Mouse (Mus musculus) cerebellum, adult 2 months (tissue): ENCODE results near the gene Hoxd1. TPM values are rescaled to one million over a fixed set of nuclear protein-coding genes. Genes with fewer than 3 reads are reported as not detected.
A peak's percentile ranks its signal among the peaks of the same experiment; 100 is the strongest.

Experiments used
- DNase-seq, 2 experiments: peaks; one replicate each; pipeline ENCODE4 v3.0.0; 2021
- H3K27ac ChIP-seq: fragments of 200-500 bp; 2 replicates; pipeline ENCODE4 v1.5.1; 2012; ENCODE audit warnings: low read length, control low read depth, inconsistent platforms; ENCODE audit not compliant: insufficient read depth
- H3K27me3 ChIP-seq: fragments of 200-500 bp; 2 replicates; pipeline ENCODE4 v1.6.1; 2012; ENCODE audit warnings: inconsistent platforms, mild to moderate bottlenecking, low read length, moderate library complexity; ENCODE audit not compliant: control insufficient read depth, insufficient read depth
- H3K4me1 ChIP-seq: fragments of 200-500 bp; 2 replicates; pipeline ENCODE4 v1.6.1; 2011; ENCODE audit warnings: low read length; ENCODE audit not compliant: control insufficient read depth, insufficient read depth
- H3K4me3 ChIP-seq: fragments of 200-500 bp; replicated peaks from 2 replicates; pipeline ENCODE3; 2011; ENCODE audit warnings: mild to moderate bottlenecking, low read depth, low read length, control low read depth; ENCODE audit not compliant: insufficient read depth
- CTCF ChIP-seq: fragments of 200-500 bp; IDR thresholded peaks from 2 replicates; pipeline ENCODE4 v1.5.1; 2011; ENCODE audit warnings: low read depth, mild to moderate bottlenecking, control low read depth, low read length, moderate library complexity, borderline replicate concordance; ENCODE audit not compliant: insufficient read depth
- POLR2A ChIP-seq: fragments of 200-500 bp; IDR thresholded peaks from 2 replicates; pipeline ENCODE4 v1.6.1; 2011; ENCODE audit warnings: low read length, control low read depth, borderline replicate concordance; ENCODE audit not compliant: insufficient read depth
- WGBS: fragments of 180-500 bp; shearing (Covaris S2); methylation state at CpG from one replicate; pipeline ENCODE4 v1.1.7; 2018; 5-methylcytosine and 5-hydroxymethylcytosine counted together
- polyA plus RNA-seq: library from polyadenylated mRNA; depleted of rRNA; stranded (reverse); fragments of >200 nt; gene quantifications from 2 replicates; pipeline ENCODE4 v1.2.3, GENCODE M21; 2012; rRNA removed

The Hoxd1 gene
- polyA plus RNA-seq, result 0.70 and 0.77 TPM in 2 replicates

DNA sequence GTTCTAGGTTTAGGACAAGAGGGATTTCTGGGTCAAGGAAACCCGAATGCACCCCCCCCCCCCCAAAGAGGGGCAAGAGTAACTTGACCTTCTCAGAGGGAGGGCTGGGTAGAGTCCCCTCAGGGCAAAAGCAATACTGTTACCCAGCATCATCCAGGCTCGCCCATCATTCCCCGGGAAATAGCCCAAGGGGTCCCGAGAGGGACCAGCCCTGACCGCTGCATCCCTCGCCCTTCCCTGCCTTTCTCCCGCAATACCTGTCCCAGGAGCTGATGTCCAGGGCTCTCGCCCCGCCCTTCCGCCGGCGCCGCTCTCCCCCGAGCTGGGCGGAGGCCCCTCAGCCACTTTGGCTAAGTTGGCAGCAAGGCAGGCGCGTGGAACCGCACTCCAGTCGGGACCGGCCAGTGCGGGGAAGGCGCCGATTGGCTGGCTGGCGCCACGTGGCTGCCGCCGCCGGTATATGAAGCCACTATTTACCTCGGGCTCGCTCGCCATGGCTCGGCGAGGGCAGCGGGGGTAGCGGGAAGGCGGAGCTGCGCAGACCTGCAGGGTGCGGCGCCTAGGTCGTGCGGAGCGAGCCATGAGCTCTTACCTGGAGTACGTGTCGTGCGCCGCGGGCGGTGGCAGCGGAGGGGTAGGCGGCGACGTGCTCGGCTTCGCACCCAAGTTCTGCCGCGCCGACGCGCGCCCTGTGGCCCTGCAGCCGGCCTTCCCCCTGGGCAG lies at the start of gene Hoxd1:
TSS of gene Hoxd1 (plus strand) at position 459 of the 723 bp plus-strand sequence.
- WGBS, result 1% methylated on average over 54 of the region's 61 CpGs
- no peak for TF ChIP-seq POLR2A
- no peak for TF ChIP-seq CTCF
- H3K4me1 ChIP-seq, result no peaks in the 10 kb centered on the region
- no peak within 1 kb of the TSS for H3K4me3 ChIP-seq
- peak in 1 of 2 experiments; percentile 21 for DNase-seq
- H3K27me3 ChIP-seq, result peaks cover 4% of the 10 kb centered on the region; the same call in 1 of the 2 replicates
- no peak within 1 kb of the TSS for H3K27ac ChIP-seq

DNA sequence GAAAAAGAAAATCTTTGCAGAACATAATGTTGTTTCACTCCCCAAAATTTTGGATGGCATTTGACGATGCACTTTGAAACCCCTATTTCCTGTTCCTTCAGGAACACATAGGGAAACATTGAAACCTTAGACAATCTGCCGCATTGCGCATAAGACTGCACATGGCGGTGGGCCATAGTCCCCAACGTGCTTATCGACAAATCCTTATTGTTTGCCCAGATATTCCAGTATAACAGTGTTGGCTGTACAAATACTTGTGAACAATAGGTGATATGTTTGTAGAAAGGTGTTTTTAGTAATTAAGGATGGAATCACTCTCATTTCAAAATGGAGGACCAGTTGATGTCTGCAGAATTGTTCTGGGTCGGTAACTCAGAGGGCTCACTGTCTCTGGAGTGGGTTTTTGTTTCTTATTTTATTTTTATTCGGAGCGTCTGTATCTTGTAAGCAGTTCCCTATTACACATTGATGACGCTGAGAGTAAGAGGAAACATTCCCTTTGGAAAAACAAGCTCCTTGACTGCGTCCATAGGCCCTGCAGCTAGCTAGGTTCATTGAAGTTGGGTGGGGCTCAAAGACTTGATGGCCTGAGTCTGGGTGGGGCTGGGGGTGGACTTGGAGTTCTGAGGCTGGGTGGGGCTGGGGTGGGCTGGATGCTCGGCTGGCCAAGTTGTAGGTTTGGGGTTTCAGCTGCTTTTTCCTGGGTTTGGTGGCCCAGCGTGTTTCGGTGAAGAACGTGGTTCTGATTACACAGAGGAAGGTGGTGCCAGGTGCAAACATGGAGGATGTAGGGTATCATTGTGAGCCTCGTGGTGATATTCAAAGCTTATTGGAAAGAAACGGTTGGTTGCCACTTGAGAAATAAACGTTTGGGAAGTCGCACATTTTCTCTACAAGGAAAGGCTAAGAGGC lies 49.3 kb upstream of the Hoxd1 start:
- Histone ChIP-seq H3K27me3 (peaks cover 13% of the 10 kb centered on the region; the same call in 1 of the 2 replicates), H3K27ac (no peak overlapping the region), H3K4me1 (no peaks in the 10 kb centered on the region), H3K4me3 (no peak overlapping the region)
- 6% methylated on average over 19 of the region's 19 CpGs for WGBS
- no peak for DNase-seq
- no peak for TF ChIP-seq CTCF

DNA sequence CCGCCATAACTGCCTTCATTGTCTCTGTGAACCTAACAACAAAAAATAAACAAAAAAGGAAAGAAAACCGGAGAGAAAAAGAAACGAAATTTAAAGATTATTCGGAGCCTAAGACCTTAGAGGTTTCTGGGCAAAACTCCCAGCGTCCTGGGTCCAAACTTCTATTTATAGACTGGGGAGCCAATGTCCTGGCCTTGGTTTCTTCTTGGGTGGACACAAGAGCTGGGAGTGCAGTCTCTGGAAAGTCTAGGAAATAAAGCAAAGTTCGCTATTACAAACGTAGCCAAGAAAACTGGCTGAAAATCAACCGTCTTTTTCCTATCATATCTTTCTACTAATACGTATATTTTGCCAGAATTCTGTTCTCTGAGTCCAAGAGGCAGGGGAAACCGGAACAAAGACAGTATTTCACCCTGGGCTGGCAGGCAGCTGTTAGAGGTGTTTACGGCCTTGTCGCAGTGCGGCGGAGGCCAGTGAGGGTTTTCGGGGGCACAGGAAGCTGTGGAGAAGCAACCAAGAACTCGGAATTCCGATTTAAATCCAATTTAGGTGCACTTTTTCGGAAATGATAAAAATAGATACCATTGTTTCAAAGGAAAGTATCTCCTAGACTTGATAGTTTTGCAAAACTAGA lies 48.5 kb upstream of the Hoxd1 start:
- Histone ChIP-seq H3K4me3 (no peak overlapping the region), H3K4me1 (no peaks in the 10 kb centered on the region), H3K27ac (no peak overlapping the region), H3K27me3 (peaks cover 13% of the 10 kb centered on the region; the same call in 1 of the 2 replicates)
- TF ChIP-seq CTCF (no peak), POLR2A (no peak)
- 10% methylated on average over 18 of the region's 18 CpGs for WGBS
- no peak for DNase-seq

DNA sequence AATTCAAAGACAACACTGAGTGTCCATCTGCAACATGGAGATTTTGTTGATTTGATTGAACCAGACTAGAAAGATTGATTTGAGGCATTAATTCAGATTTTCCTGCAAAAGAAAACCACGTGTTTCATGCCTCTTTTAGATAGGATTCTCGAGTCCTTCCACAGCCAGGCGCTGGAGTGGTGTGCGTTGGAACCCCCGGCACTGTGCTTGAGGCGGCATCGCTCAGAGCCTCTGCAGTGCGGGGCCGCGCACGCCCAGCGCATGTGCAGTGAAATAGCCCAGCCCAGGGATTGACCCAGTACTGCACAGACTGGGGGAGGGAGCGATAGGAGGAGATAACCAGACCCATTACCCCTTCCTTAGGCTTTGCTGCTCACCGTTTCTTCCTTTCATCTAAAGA lies 47.9 kb upstream of the Hoxd1 start:
- no peak overlapping the region for H3K4me3 ChIP-seq
- H3K27me3 ChIP-seq, result peaks cover 13% of the 10 kb centered on the region; the same call in 1 of the 2 replicates
- no peaks in the 10 kb centered on the region for H3K4me1 ChIP-seq
- no peak for DNase-seq
- TF ChIP-seq POLR2A (no peak), CTCF (no peak)
- 3% methylated on average over 14 of the region's 14 CpGs for WGBS
- H3K27ac ChIP-seq, result no peak overlapping the region

DNA sequence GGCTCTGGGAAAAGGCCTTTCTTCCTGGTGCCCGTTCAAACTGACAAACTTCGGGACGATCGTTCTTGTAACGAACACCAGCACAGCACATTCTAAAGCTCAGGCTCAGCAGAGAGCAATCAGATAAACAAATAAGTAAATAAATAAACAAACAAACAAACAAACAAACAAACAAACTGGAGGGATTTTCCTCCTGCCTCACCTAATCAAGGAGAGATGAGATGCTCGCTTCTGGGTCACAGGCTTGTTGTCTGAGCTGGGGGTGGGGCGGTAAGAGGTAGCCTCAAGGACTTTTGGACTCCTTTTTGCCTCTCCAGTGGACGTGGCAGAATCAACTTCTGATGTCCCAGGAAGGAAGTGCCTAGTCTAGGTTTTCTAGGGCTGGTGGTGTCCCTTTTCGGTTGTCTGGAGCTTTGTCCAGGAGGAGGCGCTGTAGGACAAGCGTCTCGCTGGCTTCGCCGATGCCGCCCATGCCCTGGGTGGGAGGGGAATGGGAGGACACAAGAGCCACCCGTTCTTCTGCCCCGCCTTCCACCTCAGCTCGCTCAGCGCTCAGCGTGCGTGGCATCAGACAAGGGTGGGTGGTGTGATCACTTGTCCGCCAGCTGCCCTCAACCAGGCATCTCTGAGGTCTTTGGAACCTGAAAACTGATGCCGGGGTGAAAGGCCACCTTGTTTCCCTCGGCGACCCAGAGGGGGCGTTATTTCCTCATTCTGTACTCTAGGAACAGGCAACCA lies 47.1 kb upstream of the Hoxd1 start:
- Histone ChIP-seq H3K4me3 (no peak overlapping the region), H3K4me1 (no peaks in the 10 kb centered on the region), H3K27ac (no peak overlapping the region), H3K27me3 (peaks cover 13% of the 10 kb centered on the region; the same call in 1 of the 2 replicates)
- TF ChIP-seq CTCF, result peak; percentile 62
- TF ChIP-seq POLR2A, result no peak
- peak; percentile 39 to 57 for DNase-seq
- 4% methylated on average over 26 of the region's 26 CpGs for WGBS

DNA sequence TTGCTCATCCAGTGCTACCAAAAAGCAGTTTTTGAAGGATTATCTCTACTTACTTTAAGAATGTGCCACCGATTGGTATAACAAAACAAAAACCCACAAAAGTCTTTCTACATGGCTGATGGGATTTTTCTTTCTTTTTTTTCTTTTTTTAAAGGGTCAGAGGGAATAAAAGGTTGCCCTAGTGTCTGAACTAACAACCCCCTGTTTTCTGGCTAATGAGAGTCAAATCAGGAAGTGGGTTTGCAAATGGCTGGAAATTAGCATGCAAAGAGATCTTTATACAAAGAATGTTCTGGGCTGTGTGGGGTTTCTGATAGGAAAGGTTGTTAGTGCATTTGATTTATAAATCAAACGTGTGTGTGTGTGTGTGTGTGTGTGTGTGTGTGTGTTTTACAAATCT lies 42.4 kb upstream of the Hoxd1 start:
- peaks cover 4% of the 10 kb centered on the region; the same call in 1 of the 2 replicates for H3K27me3 ChIP-seq
- no peak for DNase-seq
- TF ChIP-seq CTCF (no peak), POLR2A (no peak)
- 7% methylated on average over 2 of the region's 2 CpGs for WGBS
- no peak overlapping the region for H3K27ac ChIP-seq
- H3K4me1 ChIP-seq, result no peaks in the 10 kb centered on the region
- H3K4me3 ChIP-seq, result no peak overlapping the region

DNA sequence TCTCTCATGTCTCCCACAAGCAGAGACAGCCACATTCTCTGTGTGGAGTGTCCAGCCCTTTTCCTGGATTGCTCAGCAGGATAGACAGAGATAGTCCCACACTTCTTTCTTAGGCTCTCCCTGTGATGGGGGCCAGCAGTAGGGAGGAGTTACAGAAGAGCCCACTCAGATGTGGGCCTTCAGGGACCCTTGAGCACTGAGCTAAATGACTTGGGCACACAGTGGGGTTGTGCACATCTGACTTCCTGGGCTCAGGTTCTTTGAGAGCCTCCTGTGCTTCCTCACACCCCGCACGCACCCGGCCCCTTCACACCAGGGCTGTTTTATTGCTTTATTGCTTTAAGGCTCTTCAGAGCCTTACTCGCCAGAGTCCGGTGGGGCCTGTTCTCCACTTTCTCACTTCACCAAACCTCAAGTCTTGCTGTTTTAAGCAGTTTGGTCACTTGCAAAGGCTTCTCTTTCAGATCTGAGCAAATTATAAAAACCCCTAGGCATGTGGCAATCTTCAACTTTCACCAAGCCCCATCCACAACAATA lies 41.8 kb upstream of the Hoxd1 start:
- Histone ChIP-seq H3K4me1 (no peaks in the 10 kb centered on the region), H3K4me3 (no peak overlapping the region), H3K27ac (no peak overlapping the region), H3K27me3 (peaks cover 4% of the 10 kb centered on the region; the same call in 1 of the 2 replicates)
- DNase-seq, result no peak
- WGBS, result 5% methylated on average over 5 of the region's 5 CpGs
- TF ChIP-seq CTCF (no peak), POLR2A (no peak)
